Mouse (Mus musculus): Measurements from ENCODE around the gene Abcb6. TPM values are rescaled to one million over a fixed set of nuclear protein-coding genes. Genes with fewer than 3 reads are reported as not detected.
A peak's percentile ranks its signal among the peaks of the same experiment; 100 is the strongest.

Gene Abcb6
- polyA plus RNA-seq (2016; fragmentation: Nextera tagmentation; extraction: Ambion mirVana) = 32.6 and 35.7 TPM in 2 replicates

DNA sequence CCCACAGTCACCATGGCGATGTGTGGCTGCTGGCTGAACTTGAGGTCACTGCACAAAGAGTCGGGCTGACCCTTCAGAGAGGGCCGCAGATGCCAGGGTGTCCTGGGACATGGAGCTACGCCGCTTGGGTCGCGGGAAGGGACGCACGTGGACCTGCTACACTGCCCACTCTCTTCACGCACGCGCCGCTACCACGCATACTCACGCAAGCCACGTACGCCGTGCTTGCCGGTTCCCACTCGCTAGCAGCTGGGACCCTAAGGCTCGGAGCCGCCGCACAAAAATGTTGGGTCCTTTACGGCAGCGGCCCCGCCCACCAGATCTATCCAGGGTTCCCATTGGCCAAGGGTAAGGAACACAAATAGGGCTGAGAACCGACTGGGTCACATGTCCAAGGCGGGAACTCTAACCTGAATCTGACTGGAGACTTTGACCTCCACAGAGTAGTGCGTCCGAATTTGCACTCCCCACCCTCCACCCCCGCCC lies at the start of gene Abcb6:
Gene Abcb6, minus strand, starts transcription at position 288 of the 486 bp plus-strand sequence.
- no peaks in the 10 kb centered on the region for H3K27me3 ChIP-seq (ENCODE audit: insufficient read depth, poor library complexity, severe bottlenecking)
- peaks cover 34% of the 10 kb centered on the region for H3K4me1 ChIP-seq (replicated peaks)
- H3K4me3 ChIP-seq = peak within 1 kb of the TSS; percentile 73
- under 1% methylated on average over 31 of the region's 31 CpGs for WGBS
- DNase-seq (ENCODE audit: low spot score) = peak; percentile 94
- H3K36me3 ChIP-seq = peaks cover 68% of the 10 kb centered on the region
- H3K27ac ChIP-seq = peak within 1 kb of the TSS; percentile 88
- no peaks in the 10 kb centered on the region for H3K9me3 ChIP-seq

DNA sequence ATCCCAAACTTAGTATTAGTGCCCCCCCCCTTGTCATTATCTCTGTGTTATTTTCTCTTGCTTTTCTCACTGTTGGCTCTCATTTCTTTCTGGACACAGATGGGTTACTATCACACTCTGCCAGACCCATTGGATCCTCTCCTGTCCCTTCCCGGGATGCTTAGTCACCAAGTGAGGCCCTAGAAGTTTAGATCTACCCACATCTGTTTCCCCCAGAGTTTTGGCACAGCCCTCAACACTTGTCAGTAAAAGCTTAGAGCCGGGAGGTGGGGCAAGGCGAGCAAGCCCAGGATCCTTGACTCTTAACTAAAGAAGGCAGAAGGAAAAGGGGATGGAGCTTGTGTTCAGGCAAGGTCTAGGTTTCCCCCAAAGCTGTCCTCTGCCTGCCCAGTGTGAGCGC lies 49.0 kb upstream of the Abcb6 start:
- WGBS = 73% methylated on average over 4 of the region's 4 CpGs
- peaks cover 4% of the 10 kb centered on the region for H3K27me3 ChIP-seq (ENCODE audit: insufficient read depth, poor library complexity, severe bottlenecking)
- H3K4me3 ChIP-seq = no peak overlapping the region
- H3K36me3 ChIP-seq = no peaks in the 10 kb centered on the region
- no peak for DNase-seq (ENCODE audit: low spot score)
- H3K9me3 ChIP-seq = no peaks in the 10 kb centered on the region
- H3K27ac ChIP-seq = no peak overlapping the region
- H3K4me1 ChIP-seq (replicated peaks) = no peaks in the 10 kb centered on the region

DNA sequence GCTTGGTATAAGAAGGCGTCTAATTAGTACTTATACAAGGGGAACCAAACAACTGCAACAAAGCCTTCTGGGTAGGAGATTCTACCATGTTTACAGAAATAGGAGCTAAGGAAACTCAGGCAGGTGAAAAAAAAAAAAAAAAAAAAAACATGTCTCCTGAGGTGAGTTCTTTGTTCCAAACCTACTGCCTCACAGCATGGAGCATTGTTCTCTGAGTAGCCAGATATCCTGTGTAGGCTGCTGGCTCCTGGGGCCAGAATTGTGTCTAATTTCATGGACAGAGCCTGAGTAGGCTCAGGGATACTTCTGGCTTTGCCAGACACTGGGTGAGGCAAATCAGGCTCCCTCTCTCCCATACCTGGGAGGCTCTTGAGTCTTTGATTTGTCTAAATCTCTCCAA lies 47.5 kb upstream of the Abcb6 start:
- no peaks in the 10 kb centered on the region for H3K4me1 ChIP-seq (replicated peaks)
- H3K4me3 ChIP-seq = no peak overlapping the region
- WGBS = 67% methylated on average over 1 of the region's 1 CpGs
- DNase-seq (ENCODE audit: low spot score) = no peak
- H3K36me3 ChIP-seq = no peaks in the 10 kb centered on the region
- peaks cover 3% of the 10 kb centered on the region for H3K27me3 ChIP-seq (ENCODE audit: insufficient read depth, poor library complexity, severe bottlenecking)
- H3K27ac ChIP-seq = no peak overlapping the region
- no peaks in the 10 kb centered on the region for H3K9me3 ChIP-seq

DNA sequence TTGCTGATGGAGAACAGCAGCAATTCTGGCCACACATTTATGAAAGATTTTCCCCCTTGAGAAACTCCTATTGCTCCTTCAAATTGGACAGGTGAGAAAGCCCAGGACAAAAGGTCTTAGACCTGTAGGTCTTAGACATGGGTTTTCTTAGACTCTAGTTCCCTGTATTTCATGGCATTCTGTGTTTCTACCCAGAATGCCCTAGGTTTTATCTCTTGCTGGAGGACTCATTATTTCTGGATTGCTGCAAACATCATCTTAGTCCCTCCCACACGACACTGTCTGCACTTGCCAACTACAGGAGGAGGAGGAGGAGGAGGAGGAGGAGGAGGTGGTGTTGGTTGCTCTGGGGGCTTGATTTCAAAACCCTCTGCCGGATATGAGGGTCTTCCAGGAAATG lies 45.9 kb upstream of the Abcb6 start:
- H3K36me3 ChIP-seq = no peaks in the 10 kb centered on the region

DNA sequence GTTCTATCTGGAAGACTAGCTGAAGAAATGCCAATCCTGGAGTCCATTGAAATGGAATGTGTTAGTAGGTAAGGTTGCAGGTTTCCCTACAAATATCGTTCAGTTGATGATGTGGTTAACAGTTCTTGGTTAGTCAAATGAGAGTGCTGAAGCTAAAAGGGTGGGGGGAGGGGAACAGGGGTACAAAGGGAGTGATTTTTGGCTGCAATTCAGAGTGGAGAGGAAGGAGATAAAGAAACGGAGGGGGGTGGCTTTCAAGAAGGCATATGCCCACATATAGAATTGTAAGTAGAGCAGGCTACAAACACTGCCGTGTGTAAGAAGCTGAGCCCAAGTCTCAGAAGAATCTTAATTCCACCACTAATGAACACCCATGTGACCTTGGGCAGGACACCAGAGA lies 45.3 kb upstream of the Abcb6 start:
- 73% methylated on average over 3 of the region's 3 CpGs for WGBS
- Histone ChIP-seq H3K9me3 (no peaks in the 10 kb centered on the region), H3K4me3 (no peak overlapping the region), H3K36me3 (no peaks in the 10 kb centered on the region), H3K27me3 (ENCODE audit: insufficient read depth, poor library complexity, severe bottlenecking) (peaks cover 25% of the 10 kb centered on the region), H3K4me1 (replicated peaks) (no peaks in the 10 kb centered on the region), H3K27ac (no peak overlapping the region)
- no peak for DNase-seq (ENCODE audit: low spot score)

More for the DNA sequence above, 45.9 kb upstream of the Abcb6 start:
- H3K27ac ChIP-seq = no peak overlapping the region
- H3K9me3 ChIP-seq = no peaks in the 10 kb centered on the region
- 83% methylated on average over 2 of the region's 2 CpGs for WGBS
- peaks cover 18% of the 10 kb centered on the region for H3K27me3 ChIP-seq (ENCODE audit: insufficient read depth, poor library complexity, severe bottlenecking)
- no peaks in the 10 kb centered on the region for H3K4me1 ChIP-seq (replicated peaks)
- no peak overlapping the region for H3K4me3 ChIP-seq
- DNase-seq (ENCODE audit: low spot score) = no peak

DNA sequence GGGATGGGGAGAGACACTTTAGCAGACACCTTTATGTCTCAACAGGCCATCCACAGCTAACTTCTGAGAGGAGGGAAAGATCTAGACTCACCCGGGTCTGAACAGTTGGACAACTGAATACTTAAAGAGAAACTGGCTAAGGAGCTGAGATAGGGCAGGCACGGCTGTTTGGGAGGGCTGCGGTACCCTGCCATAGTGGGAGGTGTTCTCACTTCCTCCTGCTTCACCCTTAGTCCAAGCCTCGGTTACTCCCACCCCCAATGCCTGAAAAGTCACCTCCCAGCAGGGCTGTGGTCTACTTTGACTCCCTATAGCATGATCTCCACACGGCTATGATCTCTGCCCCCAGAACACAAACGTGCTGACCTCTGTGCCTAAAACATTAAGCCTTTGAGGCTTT lies 43.3 kb upstream of the Abcb6 start:
- Histone ChIP-seq H3K4me1 (replicated peaks) (peaks cover 15% of the 10 kb centered on the region), H3K4me3 (no peak overlapping the region), H3K36me3 (no peaks in the 10 kb centered on the region), H3K9me3 (no peaks in the 10 kb centered on the region), H3K27me3 (ENCODE audit: insufficient read depth, poor library complexity, severe bottlenecking) (peaks cover 44% of the 10 kb centered on the region), H3K27ac (no peak overlapping the region)
- DNase-seq (ENCODE audit: low spot score) = no peak
- 74% methylated on average over 6 of the region's 6 CpGs for WGBS

DNA sequence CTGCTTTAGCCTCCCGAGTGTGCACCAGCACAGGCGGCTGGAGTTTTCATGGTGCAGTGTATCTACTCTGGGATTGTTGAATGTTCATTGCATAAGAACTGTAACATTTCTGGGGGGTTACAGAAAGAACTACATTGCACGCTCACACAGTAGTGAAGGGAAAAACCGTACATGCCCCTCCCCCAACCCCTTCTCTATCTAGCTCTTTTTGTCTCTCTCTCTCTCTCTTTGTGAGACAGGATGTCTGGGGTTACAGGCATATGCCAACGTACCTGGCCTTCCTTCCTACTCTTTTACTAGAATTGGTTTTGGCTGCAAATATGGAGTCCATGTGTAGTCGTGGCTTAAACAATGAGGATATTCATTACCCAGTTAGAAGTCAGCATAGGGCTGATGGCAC lies 42.7 kb upstream of the Abcb6 start:
- Histone ChIP-seq H3K9me3 (no peaks in the 10 kb centered on the region), H3K4me1 (replicated peaks) (peaks cover 21% of the 10 kb centered on the region), H3K4me3 (no peak overlapping the region), H3K36me3 (no peaks in the 10 kb centered on the region), H3K27ac (no peak overlapping the region), H3K27me3 (ENCODE audit: insufficient read depth, poor library complexity, severe bottlenecking) (peaks cover 50% of the 10 kb centered on the region)
- 86% methylated on average over 6 of the region's 6 CpGs for WGBS
- DNase-seq (ENCODE audit: low spot score) = no peak

DNA sequence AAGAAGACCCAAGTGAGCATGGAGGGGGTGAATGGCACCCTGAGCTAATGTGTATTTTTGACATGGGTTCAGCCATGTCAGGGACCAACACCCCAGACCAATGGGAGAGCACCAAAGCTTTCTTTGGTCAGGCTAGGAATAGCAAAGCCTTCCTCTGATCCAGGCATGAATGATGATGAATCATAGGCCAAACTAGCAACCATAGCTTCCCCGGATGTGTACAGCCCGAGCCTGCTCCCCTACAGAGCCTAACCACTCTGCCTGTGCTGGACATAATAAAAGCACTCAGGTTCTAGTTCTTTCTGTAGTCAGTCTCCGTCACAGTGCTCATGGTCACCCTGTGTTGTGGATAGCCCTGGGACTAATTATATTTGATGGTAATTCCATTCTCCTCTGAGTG lies 41.3 kb upstream of the Abcb6 start:
- no peaks in the 10 kb centered on the region for H3K36me3 ChIP-seq
- H3K4me3 ChIP-seq = no peak overlapping the region
- H3K27ac ChIP-seq = no peak overlapping the region
- H3K27me3 ChIP-seq (ENCODE audit: insufficient read depth, poor library complexity, severe bottlenecking) = peaks cover 64% of the 10 kb centered on the region
- no peaks in the 10 kb centered on the region for H3K9me3 ChIP-seq
- peaks cover 22% of the 10 kb centered on the region for H3K4me1 ChIP-seq (replicated peaks)
- DNase-seq (ENCODE audit: low spot score) = no peak
- 86% methylated on average over 3 of the region's 3 CpGs for WGBS

DNA sequence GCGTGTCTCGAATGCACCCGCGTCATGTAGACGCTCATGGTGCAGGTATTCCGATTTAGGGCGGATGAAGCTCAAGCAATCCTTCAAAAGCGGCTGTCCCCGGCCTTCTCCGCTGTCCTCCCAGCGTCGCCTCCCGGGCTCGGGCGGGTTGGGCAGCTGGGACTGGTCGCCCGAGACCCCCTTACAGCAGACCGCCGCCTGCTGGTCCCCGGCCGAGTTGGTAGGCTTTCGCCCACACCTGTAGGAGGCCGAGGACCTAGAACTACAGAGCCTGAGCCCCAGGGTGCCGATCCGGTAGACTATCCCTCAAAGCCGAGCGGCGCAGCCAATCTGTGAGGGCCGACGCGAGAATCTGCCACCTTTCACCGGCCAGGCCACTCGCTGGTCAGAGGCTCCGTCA lies 39.3 kb upstream of the Abcb6 start, which contains the start of gene Tuba4a:
Gene Tuba4a, minus strand, starts transcription at position 335 of the 400 bp plus-strand sequence.
- peak; percentile 43 for DNase-seq (ENCODE audit: low spot score)
- Histone ChIP-seq H3K9me3 (no peaks in the 10 kb centered on the region), H3K36me3 (peaks cover 18% of the 10 kb centered on the region), H3K4me1 (replicated peaks) (peaks cover 22% of the 10 kb centered on the region), H3K27ac (peak within 1 kb of the TSS; percentile 71), H3K27me3 (ENCODE audit: insufficient read depth, poor library complexity, severe bottlenecking) (peaks cover 77% of the 10 kb centered on the region), H3K4me3 (peak within 1 kb of the TSS; percentile 60)
- under 1% methylated on average over 34 of the region's 34 CpGs for WGBS

DNA sequence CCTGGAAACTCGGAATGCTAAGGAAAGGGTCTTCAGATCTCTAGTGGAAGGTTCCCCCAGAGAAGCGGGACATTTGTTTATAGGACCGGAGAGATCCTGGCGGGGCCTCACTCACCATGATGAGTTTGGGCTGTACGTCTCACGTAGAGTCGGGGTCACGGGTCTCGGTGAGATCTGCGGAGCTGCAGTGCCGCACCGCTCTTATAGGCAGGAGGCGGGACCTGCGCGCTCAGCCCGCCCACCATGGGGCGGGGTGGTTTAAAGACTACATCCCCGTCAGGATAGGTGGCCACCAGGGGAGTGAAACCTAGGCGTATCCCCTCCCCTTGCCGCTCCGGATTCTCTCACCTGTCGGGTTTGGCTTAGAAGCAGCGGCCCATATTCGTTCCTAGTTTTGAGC lies 38.9 kb upstream of the Abcb6 start:
- Histone ChIP-seq H3K27ac (peak overlapping the region; percentile 71; the same call in 1 of the 2 replicates), H3K36me3 (peaks cover 23% of the 10 kb centered on the region), H3K4me1 (replicated peaks) (peaks cover 22% of the 10 kb centered on the region), H3K4me3 (peak overlapping the region; percentile 60), H3K9me3 (no peaks in the 10 kb centered on the region), H3K27me3 (ENCODE audit: insufficient read depth, poor library complexity, severe bottlenecking) (peaks cover 77% of the 10 kb centered on the region)
- peak; percentile 69 for DNase-seq (ENCODE audit: low spot score)
- under 1% methylated on average over 24 of the region's 24 CpGs for WGBS

DNA sequence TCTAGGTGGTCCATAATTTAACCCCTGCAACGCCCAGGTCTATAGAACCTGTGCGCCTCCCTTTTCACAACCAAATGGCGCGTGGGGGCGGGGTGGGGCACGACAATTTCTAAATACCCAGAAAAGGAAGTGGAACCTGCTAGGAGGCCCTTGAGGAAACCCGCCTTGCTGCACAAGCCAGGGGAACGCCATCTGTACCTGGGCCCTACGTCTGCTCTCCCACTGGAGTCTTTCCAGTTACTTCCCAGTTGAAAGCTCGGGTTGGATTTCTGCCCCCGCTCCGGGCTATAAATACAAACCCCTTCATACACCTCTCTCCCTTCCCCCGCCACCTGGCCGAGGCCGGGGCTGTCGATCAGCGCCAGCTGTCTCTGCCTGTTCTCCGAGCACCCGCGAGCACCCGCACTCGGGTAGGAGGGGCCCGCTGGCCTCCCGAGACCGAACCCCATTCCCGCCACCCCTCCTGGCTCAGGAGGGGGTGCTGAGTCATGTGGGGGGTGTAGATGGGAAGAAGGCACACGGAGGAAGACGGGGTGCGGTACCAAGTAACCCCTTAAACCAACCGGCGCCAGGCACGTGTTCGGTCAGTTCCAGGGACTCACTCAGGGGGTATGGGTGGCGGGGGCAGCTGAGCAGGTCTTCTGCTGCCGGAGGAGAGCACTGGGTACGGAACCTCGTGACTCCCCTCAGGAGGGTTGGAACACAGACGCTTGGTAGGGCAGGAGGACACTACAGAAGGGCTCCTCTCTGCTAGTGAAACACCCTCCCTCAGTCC lies 38.2 kb upstream of the Abcb6 start:
- H3K27ac ChIP-seq = peak overlapping the region; percentile 71
- H3K4me1 ChIP-seq (replicated peaks) = peaks cover 22% of the 10 kb centered on the region
- peaks cover 29% of the 10 kb centered on the region for H3K36me3 ChIP-seq
- H3K4me3 ChIP-seq = peak overlapping the region; percentile 60
- peaks cover 77% of the 10 kb centered on the region for H3K27me3 ChIP-seq (ENCODE audit: insufficient read depth, poor library complexity, severe bottlenecking)
- WGBS = 3% methylated on average over 38 of the region's 38 CpGs
- DNase-seq (ENCODE audit: low spot score) = peak; percentile 18
- H3K9me3 ChIP-seq = no peaks in the 10 kb centered on the region

DNA sequence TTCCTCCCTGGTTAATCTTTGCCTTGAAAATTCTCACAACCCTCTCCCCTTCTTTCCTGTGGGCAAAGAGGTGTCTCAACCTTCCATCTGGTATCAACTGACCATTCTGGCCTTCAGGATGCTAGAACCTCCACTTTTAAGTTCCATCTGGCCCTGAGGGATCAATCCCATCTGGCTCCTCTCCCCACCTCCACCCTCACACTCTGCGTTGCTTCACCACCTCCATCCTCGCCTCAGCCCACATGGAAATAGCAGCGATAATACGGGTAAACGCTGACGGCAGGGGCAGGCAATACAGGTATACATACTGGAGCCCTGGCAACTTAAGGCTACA lies 37.7 kb upstream of the Abcb6 start:
- peak overlapping the region; percentile 60 for H3K4me3 ChIP-seq
- WGBS = 7% methylated on average over 6 of the region's 6 CpGs
- peaks cover 23% of the 10 kb centered on the region for H3K4me1 ChIP-seq (replicated peaks)
- DNase-seq (ENCODE audit: low spot score) = no peak
- peaks cover 35% of the 10 kb centered on the region for H3K36me3 ChIP-seq
- no peaks in the 10 kb centered on the region for H3K9me3 ChIP-seq
- peaks cover 76% of the 10 kb centered on the region for H3K27me3 ChIP-seq (ENCODE audit: insufficient read depth, poor library complexity, severe bottlenecking)
- H3K27ac ChIP-seq = no peak overlapping the region

DNA sequence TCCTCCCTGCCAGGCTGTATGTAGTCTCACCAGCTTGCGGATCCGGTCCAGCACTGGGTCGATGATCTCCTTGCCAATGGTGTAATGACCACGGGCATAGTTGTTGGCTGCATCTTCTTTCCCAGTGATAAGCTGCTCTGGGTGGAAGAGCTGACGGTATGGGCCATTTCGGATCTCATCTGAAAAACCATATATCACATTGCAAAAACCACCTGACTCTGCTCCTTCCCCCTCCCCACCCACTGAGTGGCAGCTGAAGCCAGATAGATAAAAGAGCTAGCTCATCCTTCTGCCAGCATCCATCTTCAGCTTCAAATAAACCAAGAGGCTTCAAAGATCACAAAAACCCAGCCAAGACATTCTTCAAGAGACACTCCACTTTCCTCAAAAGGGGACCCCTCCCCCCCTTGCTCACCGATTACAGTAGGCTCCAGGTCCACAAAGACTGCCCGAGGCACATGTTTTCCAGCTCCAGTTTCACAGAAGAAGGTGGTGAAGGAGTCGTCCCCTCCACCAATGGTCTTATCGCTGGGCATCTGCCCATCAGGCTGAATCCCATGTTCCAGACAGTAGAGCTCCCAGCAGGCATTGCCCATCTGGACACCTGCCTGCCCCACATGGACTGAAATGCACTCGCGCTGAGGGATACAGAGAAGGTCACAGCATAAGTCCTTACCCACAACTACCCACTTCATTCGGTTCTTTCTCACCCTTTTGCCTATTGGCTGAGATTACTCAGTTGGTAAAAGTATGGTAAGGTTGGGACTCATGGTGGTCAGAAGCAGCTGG lies 36.8 kb upstream of the Abcb6 start:
- peaks cover 67% of the 10 kb centered on the region for H3K27me3 ChIP-seq (ENCODE audit: insufficient read depth, poor library complexity, severe bottlenecking)
- peaks cover 43% of the 10 kb centered on the region for H3K36me3 ChIP-seq
- WGBS = 81% methylated on average over 13 of the region's 13 CpGs
- no peaks in the 10 kb centered on the region for H3K9me3 ChIP-seq
- H3K4me3 ChIP-seq = no peak overlapping the region
- H3K4me1 ChIP-seq (replicated peaks) = peaks cover 32% of the 10 kb centered on the region
- DNase-seq (ENCODE audit: low spot score) = no peak
- no peak overlapping the region for H3K27ac ChIP-seq
